Mouse (Mus musculus): ENCODE measurements around the gene Cdc14b. TPM values are rescaled to one million over a fixed set of nuclear protein-coding genes. Genes with fewer than 3 reads are reported as not detected.

Gene Cdc14b
- total and polyA plus RNA-seq, 3 experiments = 8.2 to 8.8 (median 8.7) TPM

DNA sequence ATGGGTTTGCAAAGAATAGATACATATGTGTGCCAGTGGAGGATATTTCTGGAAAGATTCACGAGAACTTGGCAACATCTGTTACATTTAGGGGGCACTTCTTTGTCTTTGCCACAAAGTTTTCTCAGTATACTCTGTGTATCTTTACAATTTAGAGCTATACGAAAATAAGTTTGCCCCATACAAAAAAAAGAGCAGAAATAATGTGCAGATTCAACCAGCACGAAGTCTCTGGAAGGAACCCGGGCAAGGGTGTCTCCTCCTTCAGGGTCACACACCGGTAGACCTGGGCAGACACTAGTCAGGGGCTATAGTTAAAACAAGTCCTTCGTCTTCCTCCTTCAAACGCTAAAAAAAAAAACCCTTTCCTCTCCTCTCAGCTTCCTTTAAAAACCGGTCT is 1.7 kb downstream of the Cdc14b start:
- Histone ChIP-seq H3K79me2 (replicated peaks; ENCODE audit: control insufficient read depth, insufficient read depth, low read length) (no peaks in the 10 kb centered on the region), H3K4me1 (ENCODE audit: control insufficient read depth, insufficient read depth, low read length) (peaks cover 3% of the 10 kb centered on the region), H3K4me3 (no peak overlapping the region), H3K36me3 (ENCODE audit: control insufficient read depth, insufficient read depth, low read length) (no peaks in the 10 kb centered on the region), H3K27me3 (ENCODE audit: control insufficient read depth, insufficient read depth, low read length) (peaks cover 3% of the 10 kb centered on the region; the same call in 1 of the 2 replicates), H3K9ac (ENCODE audit: low read depth, low read length) (no peak overlapping the region), H3K27ac (no peak overlapping the region)
- 75% methylated on average over 8 of the region's 8 CpGs for WGBS
- TF ChIP-seq CTCF (IDR thresholded peaks at IDR 0.05) (no peak), POLR2A (IDR thresholded peaks at IDR 0.05; ENCODE audit: insufficient read depth, low read depth, low read length) (no peak), EP300 (IDR thresholded peaks at IDR 0.05; ENCODE audit: insufficient read depth, low read depth, low read length) (no peak)
- intact Hi-C loops (cut with DNase I) = no loop called here
- no peak for DNase-seq

DNA sequence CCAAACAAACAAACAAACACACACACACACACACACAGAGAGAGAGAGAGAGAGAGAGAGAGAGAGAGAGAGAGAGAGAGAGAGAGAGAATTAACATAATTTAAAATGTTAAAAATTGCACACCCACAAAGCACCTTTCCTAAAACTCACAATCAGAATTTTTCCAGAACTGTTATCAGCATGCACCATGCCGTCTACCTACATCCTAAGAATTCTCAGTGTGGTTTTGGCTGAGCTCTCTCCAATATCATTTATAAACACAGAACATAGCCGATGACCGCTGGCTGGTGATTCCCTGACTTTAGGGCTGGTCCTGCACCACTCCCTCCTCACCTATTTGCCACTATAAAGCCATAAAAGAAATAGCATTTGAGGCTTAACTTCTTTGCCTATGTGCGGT is 6.7 kb downstream of the Cdc14b start:
- H3K27me3 ChIP-seq (ENCODE audit: control insufficient read depth, insufficient read depth, low read length) = no peaks in the 10 kb centered on the region
- 76% methylated on average over 4 of the region's 4 CpGs for WGBS
- no peak for TF ChIP-seq CTCF (IDR thresholded peaks at IDR 0.05)
- TF ChIP-seq POLR2A (IDR thresholded peaks at IDR 0.05; ENCODE audit: insufficient read depth, low read depth, low read length) = no peak
- TF ChIP-seq EP300 (IDR thresholded peaks at IDR 0.05; ENCODE audit: insufficient read depth, low read depth, low read length) = no peak
- DNase-seq = no peak
- no peaks in the 10 kb centered on the region for H3K4me1 ChIP-seq (ENCODE audit: control insufficient read depth, insufficient read depth, low read length)
- no peak overlapping the region for H3K27ac ChIP-seq
- no peaks in the 10 kb centered on the region for H3K36me3 ChIP-seq (ENCODE audit: control insufficient read depth, insufficient read depth, low read length)
- H3K79me2 ChIP-seq (replicated peaks; ENCODE audit: control insufficient read depth, insufficient read depth, low read length) = peaks cover 2% of the 10 kb centered on the region; the same call in 1 of the 2 replicates
- H3K4me3 ChIP-seq = no peak overlapping the region
- H3K9ac ChIP-seq (ENCODE audit: low read depth, low read length) = no peak overlapping the region
- intact Hi-C loops (cut with DNase I) = no loop called here

DNA sequence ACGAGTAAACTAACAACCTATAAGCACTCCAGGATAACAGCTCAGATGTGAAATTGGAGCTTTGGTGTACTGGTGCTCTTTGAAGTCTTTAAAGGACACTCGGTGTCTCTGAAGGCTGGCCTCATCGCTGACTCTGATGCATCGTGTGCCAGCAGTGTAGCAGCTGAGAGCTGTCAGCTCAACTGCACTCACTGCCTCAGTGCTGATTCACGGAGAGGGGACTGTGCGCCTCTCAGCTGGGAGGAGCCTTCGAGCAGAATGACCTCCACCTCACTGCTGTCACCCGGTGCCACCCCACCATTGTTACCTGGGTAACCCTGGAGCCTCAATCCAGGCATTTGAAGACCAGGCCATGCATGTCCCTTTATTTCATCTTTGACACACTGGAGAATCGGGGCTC is 7.9 kb downstream of the Cdc14b start:
- no peaks in the 10 kb centered on the region for H3K27me3 ChIP-seq (ENCODE audit: control insufficient read depth, insufficient read depth, low read length)
- no peaks in the 10 kb centered on the region for H3K36me3 ChIP-seq (ENCODE audit: control insufficient read depth, insufficient read depth, low read length)
- WGBS = 56% methylated on average over 9 of the region's 9 CpGs
- H3K4me3 ChIP-seq = no peak overlapping the region
- no peaks in the 10 kb centered on the region for H3K4me1 ChIP-seq (ENCODE audit: control insufficient read depth, insufficient read depth, low read length)
- peaks cover 2% of the 10 kb centered on the region; the same call in 1 of the 2 replicates for H3K79me2 ChIP-seq (replicated peaks; ENCODE audit: control insufficient read depth, insufficient read depth, low read length)
- no peak overlapping the region for H3K27ac ChIP-seq
- no peak overlapping the region for H3K9ac ChIP-seq (ENCODE audit: low read depth, low read length)
- no peak for DNase-seq
- no peak for TF ChIP-seq EP300 (IDR thresholded peaks at IDR 0.05; ENCODE audit: insufficient read depth, low read depth, low read length)
- TF ChIP-seq POLR2A (IDR thresholded peaks at IDR 0.05; ENCODE audit: insufficient read depth, low read depth, low read length) = no peak
- no peak for TF ChIP-seq CTCF (IDR thresholded peaks at IDR 0.05)
- intact Hi-C loops (cut with DNase I) = no loop called here

DNA sequence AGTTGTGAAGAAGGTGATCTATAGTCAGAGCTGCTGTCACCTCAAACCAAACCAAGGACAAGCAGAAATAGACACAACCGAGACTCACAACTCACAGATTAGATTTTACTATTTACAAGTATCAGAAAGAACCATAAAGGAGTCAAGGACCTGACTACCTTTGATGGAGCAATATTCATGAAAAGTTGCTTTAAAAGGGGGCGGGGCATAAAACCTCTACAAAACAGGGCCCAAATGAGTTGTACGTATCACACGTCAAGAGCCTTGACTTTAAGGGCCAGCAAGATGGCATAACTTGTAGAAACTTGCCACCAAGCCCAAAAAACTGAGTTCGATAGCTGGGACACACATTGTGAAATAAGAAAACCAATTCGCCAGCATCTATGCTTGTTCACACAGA is 10.5 kb downstream of the Cdc14b start:
- intact Hi-C loops (cut with DNase I) = no loop called here
- Histone ChIP-seq H3K79me2 (replicated peaks; ENCODE audit: control insufficient read depth, insufficient read depth, low read length) (peaks cover 2% of the 10 kb centered on the region; the same call in 1 of the 2 replicates), H3K4me3 (no peak overlapping the region), H3K36me3 (ENCODE audit: control insufficient read depth, insufficient read depth, low read length) (no peaks in the 10 kb centered on the region), H3K27me3 (ENCODE audit: control insufficient read depth, insufficient read depth, low read length) (no peaks in the 10 kb centered on the region), H3K27ac (no peak overlapping the region), H3K9ac (ENCODE audit: low read depth, low read length) (no peak overlapping the region), H3K4me1 (ENCODE audit: control insufficient read depth, insufficient read depth, low read length) (no peaks in the 10 kb centered on the region; the same call in 1 of the 2 replicates)
- no peak for TF ChIP-seq POLR2A (IDR thresholded peaks at IDR 0.05; ENCODE audit: insufficient read depth, low read depth, low read length)
- no peak for TF ChIP-seq EP300 (IDR thresholded peaks at IDR 0.05; ENCODE audit: insufficient read depth, low read depth, low read length)
- no peak for TF ChIP-seq CTCF (IDR thresholded peaks at IDR 0.05)
- WGBS = 87% methylated on average over 6 of the region's 6 CpGs
- no peak for DNase-seq

DNA sequence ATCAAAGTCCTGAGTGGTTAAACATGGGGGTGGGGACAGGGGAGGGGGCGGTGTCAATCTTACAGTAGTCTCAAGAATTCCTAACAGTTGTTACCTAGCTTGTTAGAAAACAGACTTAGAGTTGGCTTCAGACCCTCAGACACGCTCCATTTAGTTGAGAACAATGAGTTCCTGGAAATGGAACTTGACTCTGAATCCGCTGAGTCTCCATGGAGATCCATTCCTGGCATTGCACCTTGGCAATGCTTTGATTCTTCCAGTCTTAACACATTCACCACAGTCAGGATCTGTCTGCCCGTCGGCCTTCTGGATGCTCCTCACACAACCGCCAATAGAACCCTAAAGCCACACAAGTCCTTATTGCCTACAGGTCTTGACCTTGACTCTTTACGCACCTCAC is 15.2 kb downstream of the Cdc14b start:
- no peak overlapping the region for H3K9ac ChIP-seq (ENCODE audit: low read depth, low read length)
- no peaks in the 10 kb centered on the region; the same call in 1 of the 2 replicates for H3K4me1 ChIP-seq (ENCODE audit: control insufficient read depth, insufficient read depth, low read length)
- no peak overlapping the region for H3K4me3 ChIP-seq
- no peak for DNase-seq
- no peaks in the 10 kb centered on the region for H3K79me2 ChIP-seq (replicated peaks; ENCODE audit: control insufficient read depth, insufficient read depth, low read length)
- no peak overlapping the region for H3K27ac ChIP-seq
- no peaks in the 10 kb centered on the region for H3K36me3 ChIP-seq (ENCODE audit: control insufficient read depth, insufficient read depth, low read length)
- intact Hi-C loops (cut with DNase I) = no loop called here
- H3K27me3 ChIP-seq (ENCODE audit: control insufficient read depth, insufficient read depth, low read length) = no peaks in the 10 kb centered on the region
- TF ChIP-seq CTCF (IDR thresholded peaks at IDR 0.05) (no peak), EP300 (IDR thresholded peaks at IDR 0.05; ENCODE audit: insufficient read depth, low read depth, low read length) (no peak), POLR2A (IDR thresholded peaks at IDR 0.05; ENCODE audit: insufficient read depth, low read depth, low read length) (no peak)
- WGBS = 89% methylated on average over 7 of the region's 7 CpGs

DNA sequence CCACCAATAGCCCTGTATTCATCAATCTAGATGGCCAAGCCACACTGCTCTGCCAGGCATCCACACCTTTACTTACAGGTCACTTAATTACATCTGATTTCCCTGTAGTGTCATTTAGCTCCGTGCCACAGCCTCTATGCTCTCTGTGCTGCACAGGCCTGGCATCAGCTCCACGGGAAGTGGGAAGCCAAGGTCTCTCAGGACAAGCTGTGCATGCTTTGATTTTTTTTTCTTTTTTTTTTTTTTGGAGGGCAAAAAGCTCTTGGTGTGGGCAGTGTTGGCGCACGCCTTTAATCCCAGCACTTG is 16.6 kb downstream of the Cdc14b start:
- Histone ChIP-seq H3K79me2 (replicated peaks; ENCODE audit: control insufficient read depth, insufficient read depth, low read length) (no peaks in the 10 kb centered on the region), H3K36me3 (ENCODE audit: control insufficient read depth, insufficient read depth, low read length) (no peaks in the 10 kb centered on the region), H3K9ac (ENCODE audit: low read depth, low read length) (no peak overlapping the region), H3K27ac (no peak overlapping the region), H3K4me1 (ENCODE audit: control insufficient read depth, insufficient read depth, low read length) (no peaks in the 10 kb centered on the region; the same call in 1 of the 2 replicates), H3K4me3 (no peak overlapping the region), H3K27me3 (ENCODE audit: control insufficient read depth, insufficient read depth, low read length) (no peaks in the 10 kb centered on the region)
- TF ChIP-seq EP300 (IDR thresholded peaks at IDR 0.05; ENCODE audit: insufficient read depth, low read depth, low read length) (no peak), POLR2A (IDR thresholded peaks at IDR 0.05; ENCODE audit: insufficient read depth, low read depth, low read length) (no peak), CTCF (IDR thresholded peaks at IDR 0.05) (no peak)
- 88% methylated on average over 4 of the region's 4 CpGs for WGBS
- intact Hi-C loops (cut with DNase I) = no loop called here
- DNase-seq = no peak
